Mouse (Mus musculus) bone marrow macrophage, adult 2 months (primary cell): Measurements from ENCODE around the gene Cdc20.

Experiments
- CTCF ChIP-seq: IDR thresholded peaks from 2 replicates; pipeline ENCODE4 v1.5.1; 2012; ENCODE audit warnings: low read depth, mild to moderate bottlenecking, low read length, moderate library complexity
- POLR2A ChIP-seq: IDR thresholded peaks from 2 replicates; pipeline ENCODE4 v1.6.1; 2012; ENCODE audit warnings: mild to moderate bottlenecking, low read depth, low read length, borderline replicate concordance

DNA sequence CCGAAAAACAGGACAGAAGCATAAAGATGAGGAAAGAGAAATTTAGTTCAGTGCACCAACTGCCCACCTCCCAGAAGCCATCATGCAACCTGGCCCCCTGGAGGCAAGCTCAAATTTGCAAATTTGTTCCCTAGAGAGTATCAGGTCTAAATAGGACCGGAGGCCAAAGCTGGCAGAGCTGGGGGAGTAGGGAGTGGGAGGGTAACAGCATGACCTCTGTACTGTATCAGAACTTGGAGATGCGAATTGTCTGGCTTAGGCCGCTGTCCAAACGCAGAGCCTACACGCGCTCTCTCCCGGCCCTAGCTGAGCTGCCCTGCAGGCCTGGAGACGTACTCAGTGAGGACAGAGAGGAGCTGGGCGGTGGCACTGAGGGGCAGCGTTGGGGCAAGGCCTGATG, 47.0 kb downstream of the Cdc20 start:
- TF ChIP-seq POLR2A: no peak
- no peak for TF ChIP-seq CTCF
